Mouse (Mus musculus) heart, adult 11 months (tissue): ENCODE results near the gene Ceacam9.

Source experiments
- DNase-seq: peaks from one replicate; pipeline ENCODE4 v3.0.0; 2022

The Ceacam9 gene

GRCm38 (mm10) chr7:16745373-16745772 lies 23.6 kb downstream of the Ceacam9 start:
- DNase-seq, result no peak

GRCm38 (mm10) chr7:16746093-16746492 lies 24.4 kb downstream of the Ceacam9 start:
- DNase-seq, result no peak

DNA sequence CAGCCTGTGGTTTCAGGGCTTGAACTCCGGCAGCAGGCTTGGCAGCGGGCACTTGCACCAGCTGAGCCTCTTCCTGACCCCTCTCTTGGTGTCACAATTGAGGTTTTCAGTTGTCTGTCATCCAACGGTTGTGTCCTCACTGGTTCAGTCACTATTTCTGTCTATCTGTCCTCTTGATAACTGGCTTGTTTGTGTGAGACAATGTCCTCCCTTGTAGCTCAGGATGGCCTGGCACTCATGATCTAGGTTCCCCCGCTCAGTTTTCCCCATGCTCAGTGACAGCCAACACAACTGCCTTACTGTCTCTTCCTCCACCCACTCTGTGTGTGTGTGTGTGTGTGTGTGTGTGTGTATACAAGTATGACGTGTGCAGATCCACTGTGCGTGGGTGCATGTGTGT lies 25.9 kb downstream of the Ceacam9 start:
- DNase-seq, result no peak

- peak; percentile 97 for DNase-seq
Measured at GRCm38 (mm10) chr7:16752016-16752415, 30.3 kb downstream of the Ceacam9 start.

DNA sequence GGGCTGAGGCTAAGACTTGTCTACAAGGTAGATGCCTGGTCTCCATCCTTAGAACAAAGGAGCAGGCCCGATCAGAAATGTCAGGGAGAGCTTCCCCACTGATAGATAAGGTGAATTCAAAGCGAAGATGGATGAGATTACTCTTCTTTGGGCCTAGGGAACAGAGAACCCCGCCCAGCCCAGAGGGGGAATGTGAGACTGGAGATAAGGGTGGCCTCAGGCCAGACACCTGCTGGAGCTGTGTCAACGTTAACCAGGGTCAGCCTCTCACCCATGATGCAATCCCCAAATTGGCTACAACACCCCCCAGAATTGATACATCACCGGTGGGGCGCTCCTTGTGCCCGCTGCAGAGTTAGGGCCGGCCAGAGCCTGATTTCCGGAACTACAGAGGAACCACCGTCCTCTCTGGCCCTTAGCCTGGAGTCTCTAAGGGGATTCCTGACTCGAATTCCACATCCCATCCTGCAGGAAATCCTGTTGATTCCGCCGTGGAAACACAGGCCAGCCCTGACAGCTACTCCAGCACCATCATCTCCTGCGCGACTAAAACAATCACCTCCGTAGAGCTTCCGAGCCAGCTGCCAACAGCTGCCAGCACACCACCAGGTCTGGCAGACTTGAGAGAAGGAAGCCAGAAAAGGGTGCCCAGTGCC lies 33.8 kb downstream of the Ceacam9 start:
- DNase-seq, result peak; percentile 98

DNA sequence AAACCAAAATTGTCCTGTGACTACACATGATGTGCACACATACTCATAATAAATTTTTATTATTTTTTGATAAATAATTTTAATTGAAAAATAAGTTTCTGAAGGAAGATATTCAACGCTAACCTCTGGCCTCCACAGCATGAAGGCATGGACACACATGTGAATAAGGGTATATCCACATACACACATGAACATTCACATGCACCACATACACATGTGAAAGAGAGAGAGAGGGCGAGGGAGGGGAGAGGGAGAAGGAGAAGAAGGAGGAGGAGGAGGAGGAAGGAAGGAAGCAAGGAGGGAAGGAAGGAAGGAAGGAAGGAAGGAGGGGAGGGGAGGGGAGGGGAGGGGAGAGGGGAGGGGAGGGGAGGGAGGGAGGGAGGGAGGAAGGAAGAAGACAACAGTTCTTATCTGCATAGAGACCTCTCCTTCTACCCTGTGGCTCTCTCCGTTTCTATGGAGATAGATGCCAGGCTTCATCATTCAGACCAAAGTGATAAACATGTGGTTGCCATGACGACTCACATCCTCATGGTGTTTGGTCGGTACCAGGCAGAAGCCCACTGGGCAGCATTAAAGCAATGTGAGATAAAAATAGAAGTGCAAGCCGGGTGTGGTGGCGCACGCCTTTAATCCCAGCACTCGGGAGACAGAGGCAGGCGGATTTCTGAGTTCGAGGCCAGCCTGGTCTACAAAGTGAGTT lies 37.3 kb downstream of the Ceacam9 start:
- DNase-seq, result peak; percentile 91

GRCm38 (mm10) chr7:16760292-16760691 lies 38.6 kb downstream of the Ceacam9 start:
- peak; percentile 99 for DNase-seq

- DNase-seq, result peak; percentile 99
Measured at GRCm38 (mm10) chr7:16761005-16761481, 39.3 kb downstream of the Ceacam9 start.

GRCm38 (mm10) chr7:16761630-16762029 lies 39.9 kb downstream of the Ceacam9 start:
- peak; percentile 97 for DNase-seq

DNA sequence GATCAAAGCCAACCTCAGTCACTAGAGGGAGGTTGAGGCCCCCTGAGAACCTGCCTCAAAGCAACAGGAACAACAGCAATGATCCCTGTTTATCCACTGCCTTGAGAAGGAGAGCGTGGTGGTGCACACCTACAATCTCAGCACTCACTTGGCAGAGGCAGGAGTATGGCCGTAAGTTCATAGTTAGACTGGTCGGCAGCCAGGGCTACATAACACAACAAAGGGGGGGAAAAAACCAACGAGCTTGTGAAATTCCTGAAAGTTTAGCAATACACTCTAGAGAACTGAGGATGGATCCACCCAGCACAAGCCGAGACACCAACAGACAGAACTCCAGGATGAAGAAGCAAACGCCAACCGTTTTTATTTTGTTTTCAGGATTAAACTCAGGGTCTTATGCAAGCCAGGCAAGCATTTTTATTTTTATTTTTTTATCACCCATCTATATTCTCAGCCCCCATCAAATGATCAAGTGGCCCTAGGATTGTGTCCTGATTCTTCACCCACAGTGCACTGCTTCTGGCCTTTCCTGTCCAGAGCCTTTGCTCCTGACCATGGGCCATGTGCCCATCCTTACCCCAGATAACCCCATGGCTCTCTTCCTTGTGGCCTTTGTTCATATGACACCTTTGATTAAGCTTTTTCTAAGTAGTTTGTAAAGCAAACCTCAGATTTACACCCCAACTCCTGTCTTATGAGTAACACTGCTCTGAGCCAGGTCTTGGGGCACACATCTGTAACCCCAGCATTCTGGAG lies 41.9 kb downstream of the Ceacam9 start:
- DNase-seq, result peak; percentile 97

DNA sequence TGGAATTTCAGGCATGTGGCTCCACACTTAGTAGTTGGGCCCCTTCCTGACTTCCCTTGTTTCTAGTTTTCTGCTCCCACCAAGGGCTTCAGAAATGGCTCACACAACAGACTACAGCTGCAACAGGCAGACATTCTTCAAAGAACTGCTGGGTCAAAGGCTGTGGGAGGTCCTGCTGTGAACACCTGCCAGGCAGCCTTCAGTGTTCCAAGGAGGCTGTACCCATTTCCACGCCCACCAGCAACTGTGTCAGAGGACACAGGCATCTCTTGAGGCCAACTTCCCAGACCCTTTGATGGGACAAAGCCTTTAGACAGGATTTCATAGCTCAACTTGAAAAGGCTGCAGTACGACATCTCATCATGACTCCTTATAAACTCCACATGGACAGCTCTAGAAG lies 44.7 kb downstream of the Ceacam9 start:
- no peak for DNase-seq
